Mouse (Mus musculus) megakaryocyte progenitor cell, adult 5-6 weeks (primary cell): ENCODE results near the gene Olfr606. TPM values are rescaled to one million over a fixed set of nuclear protein-coding genes. Genes with fewer than 3 reads are reported as not detected.
"Not testable (repeated sequence)": the region's sequence is repeated elsewhere in the genome, so short reads cannot be mapped to it uniquely, and the experiment has no call there.

Experiments
- ATAC-seq: replicated peaks from 2 replicates; pipeline ENCODE4 v1.8.0; 2016; ENCODE audit warnings: mild to moderate bottlenecking, moderate TSS enrichment, inconsistent platforms; ENCODE audit not compliant: poor library complexity
- total RNA-seq, 2 experiments: library from RNA; stranded (forward) in 1 of 2; stranded (reverse) in 1 of 2; fragments of 157-497, 149-512 nt in 1 of 2; fragments of 200-1000 nt in 1 of 2; gene quantifications; 2 replicates each; pipeline versions ENCODE4 v1.2.3 to v1.2.4; 2015 to 2017

Gene Olfr606
- total RNA-seq (2015) (not detected in 2 replicates), total RNA-seq (2017) (not detected in 2 replicates)

GRCm38 (mm10) chr7:103448746-103449145 lies at the start of gene Olfr606:
Olfr606 (plus strand) TSS chr7:103449046.
- no peak for ATAC-seq

DNA sequence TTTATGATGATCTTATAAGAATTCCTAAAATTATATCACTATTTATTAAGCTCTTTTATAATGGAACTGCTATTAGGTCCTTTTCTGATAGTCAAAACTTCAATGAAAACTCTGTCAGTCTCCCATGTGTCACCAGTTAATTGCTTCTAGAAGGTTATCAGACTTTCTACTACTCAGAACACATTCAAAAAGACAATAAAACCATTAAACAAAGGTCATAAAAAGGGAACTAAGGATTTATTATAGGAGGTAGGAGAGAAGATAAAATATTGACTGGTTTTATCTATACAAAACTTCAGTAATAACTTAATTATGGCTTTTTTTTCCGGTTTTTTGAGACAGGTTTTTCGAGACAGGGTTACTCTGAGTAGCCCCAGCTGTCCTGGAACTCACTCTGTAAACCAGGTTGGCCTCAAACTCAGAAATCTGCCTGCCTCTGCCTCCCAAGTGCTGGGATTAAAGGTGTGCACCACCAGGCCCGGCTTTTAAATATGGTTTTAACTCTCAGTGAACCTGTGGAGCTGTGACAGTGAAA lies 42.3 kb upstream of the Olfr606 start:
- not testable (repeated sequence) for ATAC-seq

GRCm38 (mm10) chr7:103414772-103415171 lies 34.1 kb upstream of the Olfr606 start, which contains the start of gene Usp17lc:
Usp17lc (plus strand) TSS chr7:103415072.
- ATAC-seq, result not testable (repeated sequence)

DNA sequence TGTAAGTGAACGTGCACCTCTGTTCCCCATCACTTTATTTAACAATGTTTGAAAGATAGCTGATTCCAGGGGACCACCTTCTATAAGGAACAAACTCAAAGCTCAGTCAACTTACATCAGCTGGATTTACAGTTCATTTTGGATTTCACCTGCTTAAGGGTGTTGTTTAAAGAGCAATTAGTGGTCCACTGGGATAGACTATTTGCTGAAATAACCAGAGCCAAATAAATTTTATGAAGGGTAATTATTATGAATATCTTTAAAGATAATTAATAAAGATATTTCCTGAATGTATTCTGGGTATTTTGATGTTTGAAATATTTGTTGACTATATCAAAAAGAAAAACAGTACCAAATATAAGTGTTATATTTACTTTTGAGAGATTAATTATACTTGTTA lies 3.5 kb upstream of the Olfr606 start, which contains the start of gene Olfr605:
TSS of gene Olfr605 (minus strand) at position 101 of the 400 bp plus-strand sequence.
- no peak for ATAC-seq

- ATAC-seq, result no peak
Measured at GRCm38 (mm10) chr7:103460590-103460989, 11.7 kb downstream of the Olfr606 start.

DNA sequence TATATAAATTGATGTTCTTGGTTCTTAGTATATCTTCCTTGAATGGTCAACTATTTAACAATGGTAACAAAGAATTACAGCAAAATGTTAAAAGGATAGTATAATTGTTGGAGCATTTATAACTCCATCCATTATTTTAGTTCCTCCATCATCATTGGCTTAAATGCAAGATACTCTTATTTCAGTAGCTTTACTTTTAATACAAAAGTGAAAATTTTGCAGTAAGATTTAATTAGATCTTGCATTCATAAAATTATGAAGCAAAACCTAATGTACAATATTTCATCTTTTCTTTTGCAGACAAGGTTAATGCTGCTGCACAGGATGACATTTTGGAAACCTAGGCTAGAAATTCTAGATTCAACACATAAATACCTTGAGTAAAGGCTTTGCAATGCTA lies 20.7 kb downstream of the Olfr606 start, which contains the start of gene Olfr608:
TSS of gene Olfr608 (plus strand) at position 301 of the 400 bp plus-strand sequence.
- ATAC-seq, result no peak

GRCm38 (mm10) chr7:103477106-103477505 lies 28.3 kb downstream of the Olfr606 start:
- not testable (repeated sequence) for ATAC-seq

DNA sequence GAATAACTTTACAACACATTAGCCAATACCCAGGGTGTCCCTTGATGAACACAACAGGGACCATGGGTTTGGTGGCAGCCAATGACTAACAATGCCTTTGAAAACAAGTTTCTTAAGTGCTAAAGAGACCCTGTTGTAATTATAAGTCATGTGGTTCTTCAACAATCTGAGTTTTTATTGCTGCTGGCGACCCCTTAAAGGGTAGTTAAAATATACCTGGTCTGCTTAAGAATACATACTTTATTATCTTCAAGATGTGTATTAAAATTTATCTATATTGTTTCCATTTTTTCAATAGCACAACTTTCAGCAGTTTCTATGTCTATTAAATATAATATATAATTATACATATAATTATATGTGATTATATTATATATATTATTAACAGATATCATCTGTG lies 49.1 kb downstream of the Olfr606 start, which contains the start of gene Olfr609:
TSS of gene Olfr609 (minus strand) at position 101 of the 400 bp plus-strand sequence.
- ATAC-seq, result no peak

Other genes starting within 250 kb of the Olfr606 start
- gene Olfr593, start 237.2 kb upstream of the Olfr606 start, total RNA-seq (2015), result not detected in 2 replicates
- not detected in 2 replicates for gene Olfr593, start 237.2 kb upstream of the Olfr606 start, total RNA-seq (2017)
- gene Olfr594, start 232.1 kb upstream of the Olfr606 start, total RNA-seq (2015), result not detected in 2 replicates
- not detected in 2 replicates for gene Olfr594, start 232.1 kb upstream of the Olfr606 start, total RNA-seq (2017)
- gene Usp17ld, start 196.5 kb upstream of the Olfr606 start, total RNA-seq (2015), result not detected in 2 replicates
- not detected in 2 replicates for gene Usp17ld, start 196.5 kb upstream of the Olfr606 start, total RNA-seq (2017)
- gene Olfr596, start 143.4 kb upstream of the Olfr606 start, total RNA-seq (2015), result not detected in 2 replicates
- gene Olfr596, start 143.4 kb upstream of the Olfr606 start, total RNA-seq (2017), result not detected in 2 replicates
- not detected in 2 replicates for gene Olfr597, start 132.7 kb upstream of the Olfr606 start, total RNA-seq (2015)
- not detected in 2 replicates for gene Olfr597, start 132.7 kb upstream of the Olfr606 start, total RNA-seq (2017)
- gene Olfr598, start 125.5 kb upstream of the Olfr606 start, total RNA-seq (2015), result not detected in 2 replicates
- not detected in 2 replicates for gene Olfr598, start 125.5 kb upstream of the Olfr606 start, total RNA-seq (2017)
- not detected in 2 replicates for gene Olfr599, start 113.1 kb upstream of the Olfr606 start, total RNA-seq (2015)
- gene Olfr599, start 113.1 kb upstream of the Olfr606 start, total RNA-seq (2017), result not detected in 2 replicates
- gene Olfr600, start 99.4 kb upstream of the Olfr606 start, total RNA-seq (2015), result not detected in 2 replicates
- not detected in 2 replicates for gene Olfr600, start 99.4 kb upstream of the Olfr606 start, total RNA-seq (2017)
- not detected in 2 replicates for gene Olfr601, start 86.4 kb upstream of the Olfr606 start, total RNA-seq (2015)
- not detected in 2 replicates for gene Olfr601, start 86.4 kb upstream of the Olfr606 start, total RNA-seq (2017)
- gene Olfr603, start 62.9 kb upstream of the Olfr606 start, total RNA-seq (2015), result not detected in 2 replicates
- gene Olfr603, start 62.9 kb upstream of the Olfr606 start, total RNA-seq (2017), result not detected in 2 replicates
- gene Usp17lc, start 34.0 kb upstream of the Olfr606 start, total RNA-seq (2015), result not detected in 2 replicates
- gene Usp17lc, start 34.0 kb upstream of the Olfr606 start, total RNA-seq (2017), result not detected in 2 replicates
- gene Olfr605, start 3.6 kb upstream of the Olfr606 start, total RNA-seq (2015), result not detected in 2 replicates
- gene Olfr605, start 3.6 kb upstream of the Olfr606 start, total RNA-seq (2017), result not detected in 2 replicates
- not detected in 2 replicates for gene Olfr607, start 15.1 kb downstream of the Olfr606 start, total RNA-seq (2015)
- gene Olfr607, start 15.1 kb downstream of the Olfr606 start, total RNA-seq (2017), result not detected in 2 replicates
- gene Olfr608, start 20.8 kb downstream of the Olfr606 start, total RNA-seq (2015), result not detected in 2 replicates
- not detected in 2 replicates for gene Olfr608, start 20.8 kb downstream of the Olfr606 start, total RNA-seq (2017)
- not detected in 2 replicates for gene Olfr609, start 49.0 kb downstream of the Olfr606 start, total RNA-seq (2015)
- not detected in 2 replicates for gene Olfr609, start 49.0 kb downstream of the Olfr606 start, total RNA-seq (2017)
- not detected in 2 replicates for gene Olfr610, start 63.1 kb downstream of the Olfr606 start, total RNA-seq (2015)
- not detected in 2 replicates for gene Olfr610, start 63.1 kb downstream of the Olfr606 start, total RNA-seq (2017)
- gene Olfr611, start 71.8 kb downstream of the Olfr606 start, total RNA-seq (2015), result not detected in 2 replicates
- gene Olfr611, start 71.8 kb downstream of the Olfr606 start, total RNA-seq (2017), result not detected in 2 replicates
- gene Olfr612, start 93.7 kb downstream of the Olfr606 start, total RNA-seq (2015), result not detected in 2 replicates
- gene Olfr612, start 93.7 kb downstream of the Olfr606 start, total RNA-seq (2017), result not detected in 2 replicates
- not detected in 2 replicates for gene Olfr613, start 99.0 kb downstream of the Olfr606 start, total RNA-seq (2015)
- not detected in 2 replicates for gene Olfr613, start 99.0 kb downstream of the Olfr606 start, total RNA-seq (2017)
- gene Olfr615, start 107.0 kb downstream of the Olfr606 start, total RNA-seq (2015), result not detected in 2 replicates
- not detected in 2 replicates for gene Olfr615, start 107.0 kb downstream of the Olfr606 start, total RNA-seq (2017)
- gene Olfr616, start 120.1 kb downstream of the Olfr606 start, total RNA-seq (2015), result not detected in 2 replicates
- not detected in 2 replicates for gene Olfr616, start 120.1 kb downstream of the Olfr606 start, total RNA-seq (2017)
- not detected in 2 replicates for gene Olfr617, start 124.0 kb downstream of the Olfr606 start, total RNA-seq (2015)
- gene Olfr617, start 124.0 kb downstream of the Olfr606 start, total RNA-seq (2017), result not detected in 2 replicates
- not detected in 2 replicates for gene Olfr618, start 141.1 kb downstream of the Olfr606 start, total RNA-seq (2015)
- gene Olfr618, start 141.1 kb downstream of the Olfr606 start, total RNA-seq (2017), result not detected in 2 replicates
- not detected in 2 replicates for gene Olfr619, start 151.5 kb downstream of the Olfr606 start, total RNA-seq (2015)
- not detected in 2 replicates for gene Olfr619, start 151.5 kb downstream of the Olfr606 start, total RNA-seq (2017)
- not detected in 2 replicates for gene Olfr620, start 163.5 kb downstream of the Olfr606 start, total RNA-seq (2015)
- gene Olfr620, start 163.5 kb downstream of the Olfr606 start, total RNA-seq (2017), result not detected in 2 replicates
- not detected in 2 replicates for gene Olfr622, start 193.7 kb downstream of the Olfr606 start, total RNA-seq (2015)
- not detected in 2 replicates for gene Olfr622, start 193.7 kb downstream of the Olfr606 start, total RNA-seq (2017)
- gene Olfr623, start 214.7 kb downstream of the Olfr606 start, total RNA-seq (2015), result not detected in 2 replicates
- not detected in 2 replicates for gene Olfr623, start 214.7 kb downstream of the Olfr606 start, total RNA-seq (2017)
- gene Olfr624, start 222.1 kb downstream of the Olfr606 start, total RNA-seq (2015), result 0.02 TPM in 1 of 2 replicates, not detected in the other
- gene Olfr624, start 222.1 kb downstream of the Olfr606 start, total RNA-seq (2017), result 0.12 TPM in 1 of 2 replicates, not detected in the other
- not detected in 2 replicates for gene Olfr625-ps1, start 233.7 kb downstream of the Olfr606 start, total RNA-seq (2015)
- not detected in 2 replicates for gene Olfr625-ps1, start 233.7 kb downstream of the Olfr606 start, total RNA-seq (2017)